Comparison of ENCODE assay signal across 23 mouse cellular contexts in genomic region chr10:107921134-107921533, GRCm38 (mm10). TPM values are rescaled to one million over a fixed set of nuclear protein-coding genes. Genes with fewer than 3 reads are reported as not detected.
DNase-seq lines count a peak whose midpoint lies in the region; ATAC-seq lines count a peak whose summit lies in the region.
"Had no signal": no experiment of that assay in that cellular context is flagged by ENCODE, and none has a peak within 500 bp of the region (broad histone marks: within the 10 kb centered on the region; RNA-seq: fewer than 3 reads in every experiment).

No protein-coding gene starts in this region.

- H3K9ac ChIP-seq in heart, embryonic 15.5 days = no peak overlapping the region
- no peak overlapping the region for H3K9ac ChIP-seq in midbrain, embryonic 13.5 days (replicated peaks)
- no peak overlapping the region for H3K9ac ChIP-seq in hindbrain, embryonic 13.5 days
- H3K9ac ChIP-seq: forebrain, postnatal 0 days; hindbrain, embryonic 12.5 days; intestine, embryonic 15.5 days had no signal

- H3K4me3 ChIP-seq in heart, embryonic 10.5 days = no peak overlapping the region
- H3K4me3 ChIP-seq in heart, embryonic 15.5 days = no peak overlapping the region
- no peak overlapping the region for H3K4me3 ChIP-seq in brown adipose tissue, adult 24 weeks (ENCODE audit: insufficient read depth, low read depth, low read length)
- H3K4me3 ChIP-seq in midbrain, embryonic 13.5 days (replicated peaks) = no peak overlapping the region
- no peak overlapping the region for H3K4me3 ChIP-seq in hindbrain, embryonic 13.5 days
- H3K4me3 ChIP-seq: gastrocnemius, adult 2 months; heart, adult 2 months; hindbrain, embryonic 12.5 days; intestine, embryonic 15.5 days had no signal

- peak; percentile 81 for DNase-seq in heart, adult 11 months
- DNase-seq in heart, embryonic 10.5 days (ENCODE audit: low spot score) = no peak
- DNase-seq in heart, adult 8-10 months (ENCODE audit: low spot score) = no peak
- DNase-seq: cerebellum, adult 18-20 months; cerebellum, adult 9-10 months; cerebellum, postnatal 14 days; forebrain, postnatal 0 days; gastrocnemius, postnatal 14 days; heart, adult 2 months; heart, postnatal 14 days had no signal

- no peaks in the 10 kb centered on the region for H3K36me3 ChIP-seq in heart, embryonic 10.5 days
- H3K36me3 ChIP-seq in heart, embryonic 15.5 days = no peaks in the 10 kb centered on the region
- no peaks in the 10 kb centered on the region for H3K36me3 ChIP-seq in midbrain, embryonic 13.5 days
- no peaks in the 10 kb centered on the region for H3K36me3 ChIP-seq in hindbrain, embryonic 13.5 days
- H3K36me3 ChIP-seq: hindbrain, embryonic 12.5 days; intestine, embryonic 15.5 days had no signal

- H3K27ac ChIP-seq in heart, embryonic 10.5 days = no peak overlapping the region
- H3K27ac ChIP-seq in heart, embryonic 15.5 days = 0 out of 2 replicates have a peak overlapping the region, but pooled peaks have one; percentile 4
- peak overlapping the region; percentile 68 for H3K27ac ChIP-seq in brown adipose tissue, adult 24 weeks (replicated peaks; ENCODE audit: low read depth, low read length)
- no peak overlapping the region for H3K27ac ChIP-seq in midbrain, embryonic 13.5 days
- no peak overlapping the region for H3K27ac ChIP-seq in hindbrain, embryonic 13.5 days
- H3K27ac ChIP-seq: gastrocnemius, adult 2 months; heart, adult 2 months; hindbrain, embryonic 12.5 days; intestine, embryonic 15.5 days had no signal

- 51% methylated on average over 1 of the region's 1 CpGs for WGBS in heart, embryonic 10.5 days
- WGBS in heart, embryonic 15.5 days = 65% methylated on average over 1 of the region's 1 CpGs
- 89% methylated on average over 1 of the region's 1 CpGs for WGBS in midbrain, embryonic 13.5 days
- WGBS in hindbrain, embryonic 13.5 days = 97% methylated on average over 1 of the region's 1 CpGs

- ATAC-seq in heart, embryonic 15.5 days (replicated peaks; ENCODE audit: insufficient number of reproducible peaks, insufficient read depth, low FRiP score, low read depth) = no peak
- peak; percentile 49 for ATAC-seq in megakaryocyte, adult 5-6 weeks (ENCODE audit: poor library complexity, severe bottlenecking)
- ATAC-seq in midbrain, embryonic 13.5 days = no peak
- no peak for ATAC-seq in hindbrain, embryonic 13.5 days (ENCODE audit: low FRiP score)
- ATAC-seq: activated CD4-positive, CD25-positive, alpha-beta regulatory T cell, adult 4 months; forebrain, embryonic 14.5 days; forebrain, postnatal 0 days; hindbrain, embryonic 16.5 days; intestine, embryonic 15.5 days had no signal

- peaks cover 9% of the 10 kb centered on the region for H3K4me1 ChIP-seq in heart, embryonic 10.5 days
- peaks cover 6% of the 10 kb centered on the region for H3K4me1 ChIP-seq in heart, embryonic 15.5 days (replicated peaks)
- peaks cover 5% of the 10 kb centered on the region; the same call in 1 of the 2 replicates for H3K4me1 ChIP-seq in brown adipose tissue, adult 24 weeks (ENCODE audit: control insufficient read depth, insufficient read depth, insufficient read length, low read length)
- H3K4me1 ChIP-seq in midbrain, embryonic 13.5 days (replicated peaks) = no peaks in the 10 kb centered on the region
- H3K4me1 ChIP-seq in hindbrain, embryonic 13.5 days (replicated peaks) = no peaks in the 10 kb centered on the region
- H3K4me1 ChIP-seq: hindbrain, embryonic 12.5 days; intestine, embryonic 15.5 days had no signal

- H3K27me3 ChIP-seq in heart, embryonic 10.5 days (ENCODE audit: insufficient read depth, poor library complexity, severe bottlenecking) = no peaks in the 10 kb centered on the region
- no peaks in the 10 kb centered on the region for H3K27me3 ChIP-seq in heart, embryonic 15.5 days
- no peaks in the 10 kb centered on the region for H3K27me3 ChIP-seq in midbrain, embryonic 13.5 days
- no peaks in the 10 kb centered on the region for H3K27me3 ChIP-seq in hindbrain, embryonic 13.5 days
- H3K27me3 ChIP-seq: hindbrain, embryonic 12.5 days; intestine, embryonic 15.5 days had no signal

- no peak overlapping the region for H3K4me2 ChIP-seq in heart, embryonic 15.5 days
- H3K4me2 ChIP-seq in midbrain, embryonic 13.5 days (replicated peaks) = no peak overlapping the region
- H3K4me2 ChIP-seq in hindbrain, embryonic 13.5 days = no peak overlapping the region
- H3K4me2 ChIP-seq: hindbrain, embryonic 12.5 days; intestine, embryonic 15.5 days had no signal

- no peaks in the 10 kb centered on the region for H3K9me3 ChIP-seq in heart, embryonic 10.5 days
- H3K9me3 ChIP-seq in heart, embryonic 15.5 days (replicated peaks) = no peaks in the 10 kb centered on the region
- no peaks in the 10 kb centered on the region for H3K9me3 ChIP-seq in midbrain, embryonic 13.5 days
- H3K9me3 ChIP-seq in hindbrain, embryonic 13.5 days = no peaks in the 10 kb centered on the region
- H3K9me3 ChIP-seq: hindbrain, embryonic 12.5 days; intestine, embryonic 15.5 days had no signal

RNA-seq across cellular contexts. Expression of gene Otogl, which starts 9.2 kb away (rescaled TPM):
- polyA plus RNA-seq in heart, embryonic 10.5 days (2016; fragmentation: Nextera tagmentation; extraction: Ambion mirVana) = 0.06 and 0.10 TPM in 2 replicates
- polyA plus RNA-seq in heart, embryonic 15.5 days (2015; fragmentation: Nextera tagmentation; extraction: Ambion mirVana) = 0.04 and 0.05 TPM in 2 replicates
- total RNA-seq in heart, adult 8-10 months (2022) = under 1 TPM; 0.06 to 0.08 (median 0.06) TPM
- not detected in 2 replicates for polyA plus RNA-seq in brown adipose tissue, adult 24 weeks (2012; ENCODE audit: insufficient read depth, insufficient read length, missing spikeins)
- total RNA-seq in megakaryocyte, adult 5-6 weeks (2015) = not detected in 2 replicates
- total RNA-seq in megakaryocyte, adult 5-6 weeks (2017) = 0.04 and 0.08 TPM in 2 replicates
- polyA plus RNA-seq in midbrain, embryonic 13.5 days (2015; fragmentation: Nextera tagmentation; extraction: Ambion mirVana) = 0.03 TPM in 2 replicates
- 0.03 TPM in 1 of 2 replicates, not detected in the other for polyA plus RNA-seq in hindbrain, embryonic 13.5 days (2015; fragmentation: Nextera tagmentation; extraction: Ambion mirVana)
- total RNA-seq: hematopoietic stem cell, adult 5-6 weeks had no signal
- polyA plus RNA-seq: activated CD4-positive, CD25-positive, alpha-beta regulatory T cell, adult 4 months; forebrain, embryonic 11.5 days had no signal

Comparison
In these comparisons a context has a peak if more than half of its experiments do, and no peak if none do; other contexts are left out.
1. H3K27ac ChIP-seq: peak in heart, embryonic 15.5 days (single experiment) and brown adipose tissue, adult 24 weeks (single experiment); none in heart, embryonic 10.5 days (single experiment), midbrain, embryonic 13.5 days (single experiment) and hindbrain, embryonic 13.5 days (single experiment).